Mouse (Mus musculus) liver, embryonic 16.5 days (tissue): ENCODE data around the gene Setd2. TPM values are rescaled to one million over a fixed set of nuclear protein-coding genes. Genes with fewer than 3 reads are reported as not detected.

Experiments used
- ATAC-seq: fragments of 200-750 bp; cut with Nextera tagmentation; 2 replicates; pipeline ENCODE4 v1.8.0; 2017; ENCODE audit warnings: low read depth, mild to moderate bottlenecking, moderate number of reproducible peaks, moderate library complexity
- H3K27ac ChIP-seq: fragments of 300-500 bp; sonication (generic); 2 replicates; pipeline ENCODE4 v1.5.1; 2014; ENCODE audit warnings: mild to moderate bottlenecking, low read length
- H3K27me3 ChIP-seq: fragments of 300-500 bp; sonication (generic); 2 replicates; pipeline ENCODE4 v1.6.1; 2014; ENCODE audit warnings: low read depth, low read length, mixed read lengths; ENCODE audit not compliant: control insufficient read depth, insufficient read depth
- H3K36me3 ChIP-seq: fragments of 300-500 bp; sonication (generic); 2 replicates; pipeline ENCODE4 v1.6.1; 2014; ENCODE audit warnings: mild to moderate bottlenecking; ENCODE audit not compliant: control insufficient read depth, insufficient read depth
- H3K4me1 ChIP-seq: fragments of 300-500 bp; sonication (generic); 2 replicates; pipeline ENCODE4 v1.6.1; 2014; ENCODE audit warnings: low read depth, low read length, mixed read lengths; ENCODE audit not compliant: control insufficient read depth
- H3K4me2 ChIP-seq: fragments of 300-500 bp; sonication (generic); 2 replicates; pipeline ENCODE4 v1.6.1; 2014; ENCODE audit warnings: low read depth, low read length, mixed read lengths
- H3K4me3 ChIP-seq: fragments of 300-500 bp; sonication (generic); 2 replicates; pipeline ENCODE4 v1.5.1; 2014; ENCODE audit warnings: low read depth, mild to moderate bottlenecking, low read length
- H3K9ac ChIP-seq: fragments of 300-500 bp; sonication (generic); 2 replicates; pipeline ENCODE4 v1.6.1; 2014; ENCODE audit warnings: low read depth, low read length
- H3K9me3 ChIP-seq: fragments of 300-500 bp; sonication (generic); replicated peaks from 2 replicates; pipeline ENCODE4 v1.6.1; 2016; ENCODE audit warnings: low read length; ENCODE audit not compliant: control insufficient read depth
- WGBS: fragments of 180-500 bp; shearing (Covaris S2); extraction: QIAGEN DNeasy Blood & Tissue Kit; methylation state at CpG from one replicate; pipeline ENCODE4 v1.1.7; 2014; ENCODE audit not compliant: insufficient replicate concordance; 5-methylcytosine and 5-hydroxymethylcytosine counted together
- polyA plus RNA-seq: library from polyadenylated mRNA; unstranded; fragments of >200 nt; fragmentation: Nextera tagmentation; extraction: Ambion mirVana; gene quantifications from 2 replicates; pipeline ENCODE4 v1.2.1, GENCODE M21; 2015

The Setd2 gene
- polyA plus RNA-seq, 1 experiment from 2014 or later: 10.0 TPM

DNA sequence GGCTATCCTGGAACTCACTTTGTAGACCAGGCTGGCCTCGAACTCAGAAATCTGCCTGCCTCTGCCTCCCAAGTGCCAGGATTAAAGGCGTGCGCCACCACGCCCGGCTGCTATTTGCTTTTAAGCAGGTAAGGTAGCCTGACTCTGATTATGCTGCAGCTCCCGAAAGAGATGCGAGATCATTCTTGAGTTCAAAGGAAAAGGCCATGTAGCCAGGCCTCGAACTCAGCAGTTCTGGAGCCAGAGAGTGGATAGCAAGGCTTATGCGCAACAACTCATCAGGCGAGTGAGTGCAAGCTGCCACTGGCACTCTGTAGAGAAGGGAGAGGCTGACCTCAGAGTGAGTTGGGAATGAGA is 123.2 kb downstream of the Setd2 start:
- no peak for ATAC-seq
- WGBS: 87% methylated on average over 10 of the region's 10 CpGs
- Histone ChIP-seq H3K9me3 (no peaks in the 10 kb centered on the region), H3K4me2 (peak overlapping the region; percentile 80), H3K27me3 (peaks cover 26% of the 10 kb centered on the region), H3K4me1 (peaks cover 40% of the 10 kb centered on the region), H3K4me3 (peak overlapping the region; percentile 77), H3K36me3 (no peaks in the 10 kb centered on the region), H3K27ac (peak overlapping the region; percentile 93), H3K9ac (peak overlapping the region; percentile 84)

DNA sequence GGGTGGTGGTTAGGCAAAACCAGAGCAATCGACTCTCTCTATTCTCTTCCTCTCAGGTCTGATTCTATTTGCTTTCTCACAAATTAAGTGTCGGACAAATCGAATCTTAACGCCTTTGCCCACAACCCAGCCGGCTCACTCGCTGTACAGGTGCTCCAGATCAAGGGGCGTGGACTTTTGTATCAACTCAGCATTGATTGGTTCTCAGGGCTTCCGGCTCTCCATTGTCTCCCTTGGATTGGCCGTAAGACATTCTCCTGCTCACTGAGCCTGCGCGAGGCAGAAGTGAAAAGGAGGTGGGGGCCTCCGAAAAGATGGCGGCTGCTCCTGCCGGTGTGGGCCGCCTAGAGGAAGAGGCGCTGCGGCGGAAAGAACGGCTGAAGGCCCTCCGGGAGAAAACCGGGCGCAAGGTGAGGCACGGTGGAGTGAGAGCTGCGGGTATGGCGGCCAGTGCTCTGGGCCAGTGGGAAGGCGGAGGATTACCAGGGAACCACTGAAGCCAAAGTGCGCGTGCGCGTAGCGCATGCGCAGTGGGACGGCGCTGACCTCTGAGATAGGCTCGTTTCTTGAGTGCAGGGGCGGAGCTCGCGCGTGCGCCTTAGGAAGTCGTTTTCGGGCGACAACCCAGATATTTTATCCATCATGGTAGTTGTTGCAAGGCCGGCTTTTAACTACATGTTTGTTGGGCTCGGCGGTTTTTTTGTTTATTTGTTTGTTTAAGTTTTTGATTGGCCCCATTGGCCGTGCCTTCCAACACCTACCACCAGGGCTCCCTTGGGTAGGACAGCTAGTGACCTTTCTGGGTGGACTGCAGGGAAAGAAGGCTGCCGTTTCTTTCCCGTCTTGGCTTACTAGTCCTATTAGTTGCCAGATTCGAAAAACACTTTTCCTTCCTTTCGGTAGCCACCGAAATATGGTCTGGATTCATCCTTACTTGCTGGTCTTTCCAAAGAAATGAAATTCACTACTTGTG is 124.1 kb downstream of the Setd2 start, which contains the start of gene Ccdc12:
TSS of gene Ccdc12 (plus strand) at position 255 of the 973 bp plus-strand sequence.
- Histone ChIP-seq H3K4me2 (peak within 1 kb of the TSS; percentile 80), H3K27me3 (peaks cover 22% of the 10 kb centered on the region), H3K4me1 (peaks cover 48% of the 10 kb centered on the region), H3K9me3 (no peaks in the 10 kb centered on the region), H3K4me3 (peak within 1 kb of the TSS; percentile 77), H3K36me3 (no peaks in the 10 kb centered on the region), H3K27ac (peak within 1 kb of the TSS; percentile 93), H3K9ac (peak within 1 kb of the TSS; percentile 84)
- under 1% methylated on average over 52 of the region's 52 CpGs for WGBS
- peak; percentile 83 for ATAC-seq

GRCm38 (mm10) chr9:110657474-110658078 is 125.2 kb downstream of the Setd2 start:
- H3K36me3 ChIP-seq: no peaks in the 10 kb centered on the region
- 12% methylated on average over 13 of the region's 13 CpGs for WGBS
- H3K4me1 ChIP-seq: peaks cover 58% of the 10 kb centered on the region
- H3K9me3 ChIP-seq: no peaks in the 10 kb centered on the region
- peak overlapping the region; percentile 93 for H3K27ac ChIP-seq
- peak overlapping the region; percentile 84 for H3K9ac ChIP-seq
- H3K27me3 ChIP-seq: peaks cover 12% of the 10 kb centered on the region
- peak overlapping the region; percentile 80 for H3K4me2 ChIP-seq
- no peak for ATAC-seq
- peak overlapping the region; percentile 77 for H3K4me3 ChIP-seq

DNA sequence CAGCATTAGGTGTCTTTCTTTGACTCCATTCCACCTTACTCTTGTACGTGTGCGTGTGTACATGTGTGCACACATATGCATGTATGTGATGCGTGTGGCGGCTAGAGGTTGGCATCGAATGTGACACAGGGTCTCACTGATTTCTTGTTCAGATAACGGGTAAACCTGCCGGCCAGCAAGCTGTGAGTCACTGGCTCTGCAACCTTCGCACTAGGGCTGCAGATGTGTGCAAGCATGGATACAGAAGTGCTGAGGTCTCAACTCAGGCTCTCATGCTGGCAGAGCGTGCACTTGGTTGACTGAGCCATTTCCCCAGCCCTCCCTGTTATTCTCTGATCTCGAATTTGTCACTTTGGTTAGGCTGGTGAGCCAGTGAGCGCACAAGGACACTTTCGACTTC is 127.1 kb downstream of the Setd2 start:
- Histone ChIP-seq H3K36me3 (no peaks in the 10 kb centered on the region), H3K4me1 (peaks cover 54% of the 10 kb centered on the region), H3K9ac (no peak overlapping the region), H3K4me2 (no peak overlapping the region), H3K9me3 (no peaks in the 10 kb centered on the region), H3K27ac (no peak overlapping the region), H3K27me3 (no peaks in the 10 kb centered on the region), H3K4me3 (no peak overlapping the region)
- WGBS: 73% methylated on average over 12 of the region's 12 CpGs
- ATAC-seq: no peak

GRCm38 (mm10) chr9:110660208-110660607 is 127.8 kb downstream of the Setd2 start:
- H3K36me3 ChIP-seq: no peaks in the 10 kb centered on the region
- H3K9me3 ChIP-seq: no peaks in the 10 kb centered on the region
- no peak overlapping the region for H3K27ac ChIP-seq
- H3K27me3 ChIP-seq: no peaks in the 10 kb centered on the region
- H3K4me1 ChIP-seq: peaks cover 55% of the 10 kb centered on the region
- H3K4me2 ChIP-seq: no peak overlapping the region
- ATAC-seq: no peak
- H3K4me3 ChIP-seq: no peak overlapping the region
- 78% methylated on average over 2 of the region's 2 CpGs for WGBS
- no peak overlapping the region for H3K9ac ChIP-seq

DNA sequence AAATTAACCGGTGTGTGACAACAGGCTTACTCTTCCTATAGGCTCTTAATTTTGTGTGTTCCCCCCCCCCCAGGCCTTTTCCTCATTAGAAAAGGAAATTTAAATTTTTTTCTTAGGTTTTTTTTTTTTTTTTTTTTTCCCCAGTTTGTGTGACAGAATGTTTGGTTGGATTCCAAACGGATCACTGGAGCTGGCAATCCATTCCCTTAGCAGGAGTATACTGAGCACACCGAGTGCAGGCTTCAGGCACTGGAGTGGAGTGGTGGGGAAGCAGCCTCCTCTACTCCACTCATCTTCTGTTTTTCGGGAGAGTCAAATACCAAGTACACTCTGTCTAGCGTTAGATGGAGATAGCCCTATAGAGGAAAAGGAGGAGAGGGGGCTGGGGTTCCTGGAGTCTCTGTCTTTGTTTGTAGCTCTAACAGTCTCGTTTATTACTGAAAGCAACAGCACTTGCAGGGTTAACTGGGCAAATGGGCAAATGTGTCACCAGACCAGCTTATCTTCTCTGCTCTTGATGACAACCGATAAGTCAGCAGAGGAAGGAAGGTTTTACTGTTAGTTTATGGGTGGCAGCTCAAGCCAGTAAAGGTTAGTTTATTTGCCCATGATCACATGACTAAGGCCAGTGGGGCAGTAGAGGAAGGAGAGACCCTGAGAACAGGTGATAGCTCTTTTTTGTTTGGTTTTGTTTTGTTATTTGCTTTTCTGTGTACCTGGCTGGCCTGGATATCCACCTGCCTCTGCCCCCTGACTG is 128.6 kb downstream of the Setd2 start:
- no peak for ATAC-seq
- Histone ChIP-seq H3K4me1 (peaks cover 55% of the 10 kb centered on the region), H3K4me2 (peak overlapping the region; percentile 21; the same call in 1 of the 2 replicates), H3K27ac (peak overlapping the region; percentile 31), H3K9ac (no peak overlapping the region), H3K36me3 (no peaks in the 10 kb centered on the region), H3K9me3 (no peaks in the 10 kb centered on the region), H3K4me3 (no peak overlapping the region), H3K27me3 (no peaks in the 10 kb centered on the region)
- 40% methylated on average over 7 of the region's 7 CpGs for WGBS

GRCm38 (mm10) chr9:110662844-110663243 is 130.4 kb downstream of the Setd2 start:
- H3K36me3 ChIP-seq: no peaks in the 10 kb centered on the region
- H3K4me3 ChIP-seq: no peak overlapping the region
- H3K27ac ChIP-seq: no peak overlapping the region; the same call in 1 of the 2 replicates
- peaks cover 69% of the 10 kb centered on the region for H3K4me1 ChIP-seq
- no peaks in the 10 kb centered on the region for H3K9me3 ChIP-seq
- no peaks in the 10 kb centered on the region for H3K27me3 ChIP-seq
- WGBS: 12% methylated on average over 1 of the region's 1 CpGs
- no peak overlapping the region for H3K4me2 ChIP-seq
- H3K9ac ChIP-seq: no peak overlapping the region
- ATAC-seq: no peak

GRCm38 (mm10) chr9:110665912-110666311 is 133.5 kb downstream of the Setd2 start:
- H3K4me1 ChIP-seq: peaks cover 89% of the 10 kb centered on the region
- peak; percentile 83 for ATAC-seq
- peak overlapping the region; percentile 48 for H3K4me3 ChIP-seq
- 13% methylated on average over 4 of the region's 4 CpGs for WGBS
- H3K4me2 ChIP-seq: peak overlapping the region; percentile 79
- peak overlapping the region; percentile 86 for H3K27ac ChIP-seq
- no peaks in the 10 kb centered on the region for H3K36me3 ChIP-seq
- peak overlapping the region; percentile 60 for H3K9ac ChIP-seq
- no peaks in the 10 kb centered on the region for H3K27me3 ChIP-seq
- H3K9me3 ChIP-seq: no peaks in the 10 kb centered on the region
